ENCODE assay signal across 22 mouse cellular contexts in genomic region chr4:107848546-107848945, GRCm38 (mm10). TPM values are rescaled to one million over a fixed set of nuclear protein-coding genes. Genes with fewer than 3 reads are reported as not detected.
DNase-seq lines count a peak whose midpoint lies in the region; ATAC-seq and TF ChIP-seq lines count a peak whose summit lies in the region.
"Had no signal": no experiment of that assay in that cellular context is flagged by ENCODE, and none has a peak within 500 bp of the region (broad histone marks: within the 10 kb centered on the region; RNA-seq: fewer than 3 reads in every experiment).

No protein-coding gene starts in this region.

- no peak for TF ChIP-seq CTCF in midbrain, postnatal 0 days (IDR thresholded peaks at IDR 0.05)

- peak overlapping the region; percentile 9; the same call in 1 of the 2 replicates for H3K9ac ChIP-seq in forebrain, embryonic 11.5 days (ENCODE audit: low read length)
- no peak overlapping the region for H3K9ac ChIP-seq in forebrain, embryonic 15.5 days (replicated peaks)
- H3K9ac ChIP-seq in midbrain, postnatal 0 days (replicated peaks; ENCODE audit: low read length, poor library complexity, severe bottlenecking), result no peak overlapping the region
- H3K9ac ChIP-seq: hindbrain, embryonic 12.5 days; limb, embryonic 12.5 days; liver, embryonic 13.5 days; neural tube, embryonic 15.5 days had no signal

- peaks cover 2% of the 10 kb centered on the region for H3K36me3 ChIP-seq in forebrain, embryonic 11.5 days (ENCODE audit: control insufficient read depth, insufficient read depth, low read length)
- H3K36me3 ChIP-seq in forebrain, embryonic 15.5 days, result peaks cover 64% of the 10 kb centered on the region
- H3K36me3 ChIP-seq in midbrain, embryonic 10.5 days, result peaks cover 81% of the 10 kb centered on the region
- peaks cover 62% of the 10 kb centered on the region for H3K36me3 ChIP-seq in midbrain, postnatal 0 days (ENCODE audit: insufficient read depth, low read length)
- H3K36me3 ChIP-seq: limb, embryonic 12.5 days; liver, embryonic 13.5 days had no signal

- peaks cover 10% of the 10 kb centered on the region; the same call in 1 of the 2 replicates for H3K27me3 ChIP-seq in forebrain, embryonic 11.5 days (ENCODE audit: control insufficient read depth, insufficient read depth, low read length)
- H3K27me3 ChIP-seq in forebrain, embryonic 15.5 days, result no peaks in the 10 kb centered on the region
- H3K27me3 ChIP-seq in midbrain, embryonic 10.5 days (ENCODE audit: low read depth, poor library complexity, severe bottlenecking), result peaks cover 35% of the 10 kb centered on the region
- no peaks in the 10 kb centered on the region for H3K27me3 ChIP-seq in midbrain, postnatal 0 days (ENCODE audit: insufficient read depth, low read length)
- H3K27me3 ChIP-seq: neural tube, embryonic 15.5 days had no signal

- ATAC-seq in forebrain, embryonic 11.5 days (replicated peaks; ENCODE audit: low FRiP score), result no peak
- no peak for ATAC-seq in forebrain, embryonic 15.5 days (replicated peaks)
- no peak for ATAC-seq in midbrain, postnatal 0 days (ENCODE audit: low FRiP score)

- peaks cover 6% of the 10 kb centered on the region; the same call in 1 of the 2 replicates for H3K4me1 ChIP-seq in forebrain, embryonic 11.5 days (replicated peaks; ENCODE audit: control insufficient read depth, insufficient read depth, low read length)
- peaks cover 17% of the 10 kb centered on the region for H3K4me1 ChIP-seq in forebrain, embryonic 15.5 days
- H3K4me1 ChIP-seq in midbrain, embryonic 10.5 days, result peaks cover 31% of the 10 kb centered on the region
- no peaks in the 10 kb centered on the region for H3K4me1 ChIP-seq in midbrain, postnatal 0 days (ENCODE audit: insufficient read depth, low read length)

- H3K4me2 ChIP-seq in forebrain, embryonic 11.5 days (ENCODE audit: low read depth, low read length, severe bottlenecking), result no peak overlapping the region
- no peak overlapping the region for H3K4me2 ChIP-seq in forebrain, embryonic 15.5 days (replicated peaks)
- no peak overlapping the region for H3K4me2 ChIP-seq in midbrain, postnatal 0 days (ENCODE audit: low read depth, low read length, poor library complexity, severe bottlenecking)
- H3K4me2 ChIP-seq: hindbrain, embryonic 12.5 days; limb, embryonic 12.5 days; liver, embryonic 13.5 days; neural tube, embryonic 15.5 days had no signal

- 90% methylated on average over 5 of the region's 5 CpGs for WGBS in forebrain, embryonic 11.5 days
- 75% methylated on average over 5 of the region's 5 CpGs for WGBS in forebrain, embryonic 15.5 days
- whole genome bisulfite sequencing in midbrain, embryonic 10.5 days, result 86% methylated on average over 5 of the region's 5 CpGs
- 84% methylated on average over 5 of the region's 5 CpGs for WGBS in midbrain, postnatal 0 days

- no peaks in the 10 kb centered on the region for H3K9me3 ChIP-seq in forebrain, embryonic 11.5 days (ENCODE audit: control insufficient read depth, low read length)
- no peaks in the 10 kb centered on the region for H3K9me3 ChIP-seq in forebrain, embryonic 15.5 days
- no peaks in the 10 kb centered on the region for H3K9me3 ChIP-seq in midbrain, embryonic 10.5 days (replicated peaks)
- H3K9me3 ChIP-seq in midbrain, postnatal 0 days (ENCODE audit: low read length), result no peaks in the 10 kb centered on the region
- H3K9me3 ChIP-seq: forebrain, embryonic 10.5 days; hindbrain, embryonic 12.5 days; limb, embryonic 12.5 days; liver, embryonic 13.5 days; neural tube, embryonic 15.5 days had no signal

- H3K4me3 ChIP-seq in forebrain, embryonic 11.5 days (ENCODE audit: low read depth, low read length), result no peak overlapping the region
- no peak overlapping the region for H3K4me3 ChIP-seq in forebrain, embryonic 15.5 days
- no peak overlapping the region for H3K4me3 ChIP-seq in midbrain, embryonic 10.5 days
- no peak overlapping the region for H3K4me3 ChIP-seq in midbrain, postnatal 0 days (ENCODE audit: low read depth, low read length)
- H3K4me3 ChIP-seq: forebrain, embryonic 10.5 days; heart, adult 2 months; hindbrain, embryonic 12.5 days; limb, embryonic 12.5 days; liver, embryonic 13.5 days; neural tube, embryonic 15.5 days had no signal

- peak; percentile 37 for DNase-seq in forebrain, embryonic 11.5 days (ENCODE audit: low spot score)
- peak; percentile 41 for DNase-seq in kidney, adult 18-20 months
- DNase-seq in kidney, postnatal 4 days, result no peak
- DNase-seq in midbrain, embryonic 10.5 days (ENCODE audit: low spot score), result no peak
- DNase-seq in midbrain, postnatal 0 days (ENCODE audit: low spot score), result no peak
- DNase-seq in kidney, postnatal 36 days, result peak; percentile 54 to 56
- DNase-seq in embryo, embryonic 9.5 days (ENCODE audit: extremely low spot score), result no peak
- DNase-seq: cerebellum, adult 9-11 months; gastrocnemius, postnatal 25 days; liver, embryonic 13.5 days; lung, adult 2 months; lung, postnatal 14 days; right cerebral cortex, adult 18-20 months; right cerebral cortex, postnatal 4 days; thymus, postnatal 14 days had no signal

- H3K27ac ChIP-seq in forebrain, embryonic 11.5 days (ENCODE audit: low read depth, low read length), result no peak overlapping the region
- H3K27ac ChIP-seq in forebrain, embryonic 15.5 days (replicated peaks), result no peak overlapping the region
- H3K27ac ChIP-seq in midbrain, embryonic 10.5 days (replicated peaks), result peak overlapping the region; percentile 5; the same call in 1 of the 2 replicates
- no peak overlapping the region for H3K27ac ChIP-seq in midbrain, postnatal 0 days (ENCODE audit: low read depth, low read length)
- H3K27ac ChIP-seq: forebrain, embryonic 10.5 days; heart, adult 2 months; hindbrain, embryonic 12.5 days; kidney, postnatal 0 days; limb, embryonic 12.5 days; liver, embryonic 13.5 days; neural tube, embryonic 15.5 days had no signal

RNA-seq across cellular contexts. Expression of gene Magoh, which starts 31.0 kb away (rescaled TPM):
- polyA plus RNA-seq in forebrain, embryonic 11.5 days (2014; fragmentation: Nextera tagmentation; extraction: Ambion mirVana), result 214 and 246 TPM in 2 replicates
- polyA plus RNA-seq in forebrain, embryonic 15.5 days (2015; fragmentation: Nextera tagmentation; extraction: Ambion mirVana), result 141 and 152 TPM in 2 replicates
- 219 and 263 TPM in 2 replicates for polyA plus RNA-seq in midbrain, embryonic 10.5 days (2016; fragmentation: Nextera tagmentation; extraction: Ambion mirVana)
- total RNA-seq in midbrain, postnatal 0 days (2014; rRNA removed), result 44.5 and 45.3 TPM in 2 replicates
- 117 and 124 TPM in 2 replicates for polyA plus RNA-seq in midbrain, postnatal 0 days (2015; fragmentation: Nextera tagmentation; extraction: Ambion mirVana)

RNA-seq across cellular contexts. Expression of gene 0610037L13Rik, which starts 41.1 kb away (rescaled TPM):
- 108 and 116 TPM in 2 replicates for polyA plus RNA-seq in forebrain, embryonic 11.5 days (2014; fragmentation: Nextera tagmentation; extraction: Ambion mirVana)
- polyA plus RNA-seq in forebrain, embryonic 15.5 days (2015; fragmentation: Nextera tagmentation; extraction: Ambion mirVana), result 113 and 114 TPM in 2 replicates
- 113 TPM in 2 replicates for polyA plus RNA-seq in midbrain, embryonic 10.5 days (2016; fragmentation: Nextera tagmentation; extraction: Ambion mirVana)
- total RNA-seq in midbrain, postnatal 0 days (2014; rRNA removed), result 40.5 and 55.5 TPM in 2 replicates
- polyA plus RNA-seq in midbrain, postnatal 0 days (2015; fragmentation: Nextera tagmentation; extraction: Ambion mirVana), result 94.7 and 103 TPM in 2 replicates

RNA-seq across cellular contexts. Expression of gene Lrp8, which starts 46.5 kb away (rescaled TPM):
- 33.9 and 36.6 TPM in 2 replicates for polyA plus RNA-seq in forebrain, embryonic 11.5 days (2014; fragmentation: Nextera tagmentation; extraction: Ambion mirVana)
- polyA plus RNA-seq in forebrain, embryonic 15.5 days (2015; fragmentation: Nextera tagmentation; extraction: Ambion mirVana), result 86.3 and 93.7 TPM in 2 replicates
- polyA plus RNA-seq in midbrain, embryonic 10.5 days (2016; fragmentation: Nextera tagmentation; extraction: Ambion mirVana), result 10.4 and 15.0 TPM in 2 replicates
- 74.1 and 78.5 TPM in 2 replicates for total RNA-seq in midbrain, postnatal 0 days (2014; rRNA removed)
- polyA plus RNA-seq in midbrain, postnatal 0 days (2015; fragmentation: Nextera tagmentation; extraction: Ambion mirVana), result 31.9 and 35.2 TPM in 2 replicates

Comparison
In these comparisons a context has a peak if more than half of its experiments do, and no peak if none do; other contexts are left out.
1. DNase-seq: peak in forebrain, embryonic 11.5 days (single experiment), kidney, adult 18-20 months (single experiment) and kidney, postnatal 36 days (2 of 2); none in kidney, postnatal 4 days (0 of 2), midbrain, embryonic 10.5 days (single experiment), midbrain, postnatal 0 days (single experiment) and embryo, embryonic 9.5 days (single experiment).